Mouse (Mus musculus) liver, embryonic 15.5 days (tissue): Measurements from ENCODE around the gene Bcan. TPM values are rescaled to one million over a fixed set of nuclear protein-coding genes. Genes with fewer than 3 reads are reported as not detected.

ENCODE experiments used
- ATAC-seq: fragments of 200-750 bp; cut with Nextera tagmentation; 2 replicates; pipeline ENCODE4 v1.8.0; 2017; ENCODE audit warnings: moderate number of reproducible peaks, mild to moderate bottlenecking, moderate library complexity; ENCODE audit not compliant: insufficient read depth
- H3K27ac ChIP-seq: fragments of 300-500 bp; sonication (generic); replicated peaks from 2 replicates; pipeline ENCODE4 v1.5.1; 2015; ENCODE audit warnings: mild to moderate bottlenecking, inconsistent platforms
- H3K27me3 ChIP-seq: fragments of 300-500 bp; sonication (generic); 2 replicates; pipeline ENCODE4 v1.6.1; 2015; ENCODE audit warnings: mild to moderate bottlenecking, inconsistent platforms
- H3K36me3 ChIP-seq: fragments of 300-500 bp; sonication (generic); replicated peaks from 2 replicates; pipeline ENCODE4 v1.6.1; 2015; ENCODE audit warnings: moderate library complexity, mild to moderate bottlenecking, inconsistent platforms
- H3K4me1 ChIP-seq: fragments of 300-500 bp; sonication (generic); replicated peaks from 2 replicates; pipeline ENCODE4 v1.6.1; 2015; ENCODE audit warnings: inconsistent platforms
- H3K4me2 ChIP-seq: fragments of 300-500 bp; sonication (generic); 2 replicates; pipeline ENCODE4 v1.6.1; 2015; ENCODE audit warnings: moderate library complexity, mild to moderate bottlenecking, inconsistent platforms
- H3K4me3 ChIP-seq: fragments of 300-500 bp; sonication (generic); replicated peaks from 2 replicates; pipeline ENCODE4 v1.5.1; 2015; ENCODE audit warnings: mild to moderate bottlenecking, inconsistent platforms
- H3K9ac ChIP-seq: fragments of 300-500 bp; sonication (generic); 2 replicates; pipeline ENCODE4 v1.6.1; 2015; ENCODE audit warnings: moderate library complexity, mild to moderate bottlenecking, inconsistent platforms
- H3K9me3 ChIP-seq: fragments of 300-500 bp; sonication (generic); replicated peaks from 2 replicates; pipeline ENCODE4 v1.6.1; 2016; ENCODE audit warnings: inconsistent platforms
- WGBS: fragments of 180-500 bp; shearing (Covaris S2); methylation state at CpG from one replicate; pipeline ENCODE4 v1.1.7; 2015; ENCODE audit warnings: mixed read lengths; ENCODE audit not compliant: insufficient replicate concordance; 5-methylcytosine and 5-hydroxymethylcytosine counted together
- polyA plus RNA-seq: library from polyadenylated mRNA; unstranded; fragments of >200 nt; fragmentation: Nextera tagmentation; extraction: Ambion mirVana; gene quantifications from 2 replicates; pipeline ENCODE4 v1.2.1, GENCODE M21; 2015

The Bcan gene
- polyA plus RNA-seq, 1 experiment from 2014 or later: 0.10 TPM

DNA sequence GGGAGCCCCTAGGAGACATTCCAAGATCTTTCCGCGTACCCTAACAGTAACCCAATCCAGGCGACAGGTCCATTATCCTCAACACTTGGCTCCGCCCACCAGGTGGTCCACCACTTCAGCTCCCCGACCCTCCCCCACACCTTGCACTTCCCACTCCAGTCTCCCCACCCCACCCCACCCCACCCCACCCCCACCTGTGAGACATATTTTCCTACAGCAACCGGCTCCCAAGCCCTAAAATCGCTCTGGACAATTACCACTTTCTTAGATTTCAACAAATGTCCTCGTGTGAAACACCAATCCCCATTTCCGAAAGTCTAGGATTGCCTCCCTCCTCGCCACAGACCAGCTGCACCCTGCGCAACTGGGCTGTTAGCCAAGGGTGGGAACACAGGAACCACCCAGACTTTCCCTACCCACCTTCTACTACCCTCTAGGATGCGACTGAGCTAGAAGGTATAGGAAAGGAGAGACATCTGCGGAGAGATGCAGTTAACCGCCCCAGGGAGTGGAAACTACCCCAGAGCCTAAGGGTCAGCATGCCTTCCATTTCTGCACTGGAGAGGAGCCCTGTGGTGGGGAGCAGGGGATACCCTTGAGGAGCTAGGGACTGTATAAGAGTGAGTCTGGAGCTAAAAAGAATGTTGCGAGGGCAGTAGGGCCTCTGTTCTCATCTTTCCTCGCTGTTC lies 50.6 kb downstream of the Bcan start:
- Histone ChIP-seq H3K4me2 (no peak overlapping the region), H3K36me3 (no peaks in the 10 kb centered on the region), H3K9me3 (no peaks in the 10 kb centered on the region), H3K27ac (no peak overlapping the region), H3K4me3 (no peak overlapping the region), H3K9ac (no peak overlapping the region), H3K4me1 (peaks cover 26% of the 10 kb centered on the region), H3K27me3 (peaks cover 100% of the 10 kb centered on the region)
- 13% methylated on average over 16 of the region's 16 CpGs for WGBS
- no peak for ATAC-seq

GRCm38 (mm10) chr3:87948378-87949265 lies 51.4 kb downstream of the Bcan start, which contains the start of gene Crabp2:
Gene Crabp2 (plus strand): TSS chr3:87948666.
- WGBS: 3% methylated on average over 35 of the region's 35 CpGs
- no peak for ATAC-seq
- Histone ChIP-seq H3K9ac (no peak within 1 kb of the TSS), H3K27me3 (peaks cover 95% of the 10 kb centered on the region), H3K27ac (no peak within 1 kb of the TSS), H3K4me2 (peak within 1 kb of the TSS; percentile 44), H3K36me3 (0 out of 2 replicates have a peak, but pooled peaks cover under 1% of the 10 kb centered on the region), H3K4me1 (peaks cover 26% of the 10 kb centered on the region), H3K9me3 (no peaks in the 10 kb centered on the region), H3K4me3 (peak within 1 kb of the TSS; percentile 17)

DNA sequence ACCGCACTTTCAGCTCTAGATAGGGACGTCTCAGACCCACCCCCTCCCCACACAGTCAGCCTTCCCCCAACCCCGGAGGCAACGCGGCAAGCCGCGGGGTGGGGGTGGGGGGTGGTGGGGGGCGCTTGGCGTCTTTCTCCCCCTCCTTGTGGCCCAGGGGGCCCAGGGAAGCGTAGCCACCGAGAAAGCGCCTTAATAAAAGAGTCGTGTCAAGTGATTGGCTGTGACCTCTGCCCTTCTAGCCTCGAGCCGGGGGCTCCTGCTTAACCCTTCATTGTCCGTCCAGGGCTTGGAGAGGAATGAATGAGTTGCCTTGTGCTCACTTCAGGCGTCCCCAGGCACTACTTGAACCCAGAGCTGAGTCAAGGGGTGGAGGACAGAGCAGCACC lies 52.2 kb downstream of the Bcan start:
- H3K4me3 ChIP-seq: no peak overlapping the region
- ATAC-seq: no peak
- H3K27me3 ChIP-seq: peaks cover 87% of the 10 kb centered on the region
- peak overlapping the region; percentile 44 for H3K4me2 ChIP-seq
- H3K27ac ChIP-seq: no peak overlapping the region
- WGBS: 3% methylated on average over 17 of the region's 17 CpGs
- peaks cover 26% of the 10 kb centered on the region for H3K4me1 ChIP-seq
- peaks cover 8% of the 10 kb centered on the region; the same call in 1 of the 2 replicates for H3K36me3 ChIP-seq
- no peaks in the 10 kb centered on the region for H3K9me3 ChIP-seq
- H3K9ac ChIP-seq: no peak overlapping the region

DNA sequence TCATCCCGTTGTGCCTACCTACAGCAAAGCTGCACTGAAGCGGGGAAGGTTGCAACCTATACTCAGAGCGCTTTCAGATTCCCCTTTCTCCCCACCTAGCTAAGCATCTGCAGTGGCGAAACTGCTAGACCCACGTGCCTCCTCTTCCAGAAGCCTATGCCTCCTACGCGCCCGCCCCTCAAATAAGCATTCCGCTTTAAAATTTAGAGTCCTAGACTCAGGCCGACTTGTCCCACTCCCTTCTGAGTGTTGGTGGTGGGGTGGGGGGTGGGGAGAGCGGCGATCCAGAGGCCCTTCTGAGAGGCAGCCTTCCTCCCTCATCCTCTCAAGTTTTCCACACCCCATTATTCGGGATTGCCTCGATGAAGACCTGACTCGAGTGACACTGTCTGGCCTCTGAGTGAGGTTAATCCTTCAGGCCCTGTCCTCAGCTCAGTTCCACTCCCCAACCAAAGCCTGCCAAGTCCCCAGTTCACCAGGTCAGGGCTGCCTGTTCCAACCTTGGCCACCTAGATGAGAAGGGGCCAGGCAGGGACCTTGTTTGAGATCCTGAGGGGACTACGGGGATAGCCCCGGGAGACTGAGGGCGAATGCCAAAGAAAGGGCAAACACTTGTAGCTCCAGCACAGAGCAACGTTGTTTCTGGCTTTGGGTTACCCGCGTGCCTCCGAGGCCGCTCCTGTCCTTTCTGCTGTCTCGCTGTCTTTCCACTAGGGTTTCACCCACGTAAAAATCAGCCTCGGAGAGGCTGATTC lies 52.8 kb downstream of the Bcan start:
- Histone ChIP-seq H3K9ac (no peak overlapping the region), H3K4me1 (peaks cover 23% of the 10 kb centered on the region), H3K4me3 (no peak overlapping the region), H3K27ac (no peak overlapping the region), H3K36me3 (peaks cover 13% of the 10 kb centered on the region), H3K9me3 (no peaks in the 10 kb centered on the region), H3K27me3 (peaks cover 81% of the 10 kb centered on the region), H3K4me2 (peak overlapping the region; percentile 44)
- no peak for ATAC-seq
- WGBS: 4% methylated on average over 26 of the region's 26 CpGs

DNA sequence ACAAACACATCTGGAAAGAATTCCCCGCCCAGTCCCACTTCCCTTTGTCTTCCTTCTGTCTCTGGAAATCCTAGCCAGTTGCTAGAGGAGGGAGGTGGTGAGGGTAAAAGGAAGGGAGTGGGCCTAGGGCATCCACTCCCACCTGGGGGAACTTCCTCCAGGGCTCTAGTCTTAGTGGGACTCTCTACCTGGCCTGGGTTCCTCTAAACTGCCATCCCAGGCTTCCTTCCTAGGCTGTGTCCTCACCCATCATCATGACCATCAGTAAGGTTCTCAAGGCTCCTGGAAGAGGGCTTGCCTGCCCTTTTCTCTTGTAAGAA lies 53.5 kb downstream of the Bcan start:
- peaks cover 20% of the 10 kb centered on the region for H3K36me3 ChIP-seq
- no peak for ATAC-seq
- H3K4me1 ChIP-seq: peaks cover 23% of the 10 kb centered on the region
- H3K9me3 ChIP-seq: no peaks in the 10 kb centered on the region
- H3K4me2 ChIP-seq: no peak overlapping the region
- H3K27me3 ChIP-seq: peaks cover 74% of the 10 kb centered on the region
- H3K27ac ChIP-seq: no peak overlapping the region
- H3K4me3 ChIP-seq: no peak overlapping the region
- 15% methylated on average over 1 of the region's 1 CpGs for WGBS
- H3K9ac ChIP-seq: no peak overlapping the region

GRCm38 (mm10) chr3:87945781-87946540 lies 54.1 kb downstream of the Bcan start:
- Histone ChIP-seq H3K4me1 (peaks cover 23% of the 10 kb centered on the region), H3K4me2 (no peak overlapping the region), H3K4me3 (no peak overlapping the region), H3K27ac (no peak overlapping the region), H3K36me3 (peaks cover 26% of the 10 kb centered on the region), H3K27me3 (peaks cover 68% of the 10 kb centered on the region), H3K9me3 (no peaks in the 10 kb centered on the region), H3K9ac (no peak overlapping the region)
- ATAC-seq: no peak
- WGBS: 25% methylated on average over 12 of the region's 12 CpGs

GRCm38 (mm10) chr3:87944838-87945600 lies 55.0 kb downstream of the Bcan start:
- H3K27me3 ChIP-seq: peaks cover 59% of the 10 kb centered on the region
- H3K4me3 ChIP-seq: no peak overlapping the region
- 37% methylated on average over 4 of the region's 4 CpGs for WGBS
- H3K9me3 ChIP-seq: no peaks in the 10 kb centered on the region
- peaks cover 23% of the 10 kb centered on the region for H3K4me1 ChIP-seq
- no peak overlapping the region for H3K4me2 ChIP-seq
- H3K36me3 ChIP-seq: peaks cover 34% of the 10 kb centered on the region
- H3K27ac ChIP-seq: no peak overlapping the region
- H3K9ac ChIP-seq: no peak overlapping the region
- no peak for ATAC-seq

GRCm38 (mm10) chr3:87943586-87943985 lies 56.4 kb downstream of the Bcan start:
- H3K4me1 ChIP-seq: peaks cover 17% of the 10 kb centered on the region
- no peak for ATAC-seq
- WGBS: 70% methylated on average over 7 of the region's 7 CpGs

DNA sequence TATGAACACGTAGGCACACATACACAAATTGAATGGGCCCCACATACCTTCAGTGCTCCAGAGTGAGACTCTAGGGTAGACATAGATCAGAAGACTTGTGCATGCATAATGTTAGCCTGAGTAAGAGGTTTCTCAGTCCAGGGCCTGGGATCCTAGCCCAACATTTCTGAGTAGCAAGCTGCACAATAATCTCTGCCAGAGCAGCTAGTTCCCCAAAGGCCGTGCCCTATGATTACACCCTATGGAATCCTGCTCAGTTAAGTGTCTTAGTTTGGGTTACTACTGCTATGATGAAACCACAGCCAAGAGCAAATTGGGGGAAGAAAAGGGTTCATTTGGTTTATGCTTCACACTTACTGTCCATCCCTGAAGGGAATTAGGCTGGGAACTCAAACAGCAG lies 57.6 kb downstream of the Bcan start:
- WGBS: 84% methylated on average over 2 of the region's 2 CpGs
- peaks cover 33% of the 10 kb centered on the region for H3K27me3 ChIP-seq
- no peak overlapping the region for H3K4me3 ChIP-seq
- ATAC-seq: no peak
- no peaks in the 10 kb centered on the region for H3K9me3 ChIP-seq
- H3K36me3 ChIP-seq: peaks cover 60% of the 10 kb centered on the region
- H3K27ac ChIP-seq: no peak overlapping the region
- H3K4me1 ChIP-seq: peaks cover 6% of the 10 kb centered on the region; the same call in 1 of the 2 replicates
- no peak overlapping the region for H3K4me2 ChIP-seq
- H3K9ac ChIP-seq: no peak overlapping the region

More at GRCm38 (mm10) chr3:87943586-87943985, 56.4 kb downstream of the Bcan start:
- Histone ChIP-seq H3K4me2 (no peak overlapping the region), H3K36me3 (peaks cover 48% of the 10 kb centered on the region), H3K9ac (no peak overlapping the region), H3K27me3 (peaks cover 44% of the 10 kb centered on the region), H3K9me3 (no peaks in the 10 kb centered on the region), H3K27ac (no peak overlapping the region), H3K4me3 (no peak overlapping the region)

DNA sequence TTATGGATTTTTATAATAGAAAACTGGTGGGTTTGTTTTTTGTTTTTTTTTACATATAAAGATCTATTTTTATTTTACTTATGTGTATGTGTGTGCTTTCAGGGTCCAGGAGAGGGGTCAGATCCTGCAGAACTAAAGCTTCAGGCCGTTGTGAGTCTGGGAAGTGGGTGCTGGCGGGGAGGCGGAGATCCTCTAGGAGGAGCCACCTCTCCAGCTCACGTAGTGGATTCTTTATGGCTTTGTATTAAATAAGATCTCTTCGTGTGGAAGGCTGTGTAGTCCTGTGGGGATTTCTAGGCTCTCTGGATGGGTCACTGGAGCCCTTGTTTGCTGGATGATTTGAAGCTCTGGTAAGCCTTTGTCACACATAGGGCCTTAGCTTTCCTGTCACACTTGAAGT lies 59.4 kb downstream of the Bcan start:
- no peaks in the 10 kb centered on the region for H3K9me3 ChIP-seq
- H3K4me3 ChIP-seq: no peak overlapping the region
- no peak overlapping the region for H3K4me2 ChIP-seq
- H3K4me1 ChIP-seq: peaks cover 6% of the 10 kb centered on the region; the same call in 1 of the 2 replicates
- H3K9ac ChIP-seq: no peak overlapping the region
- peaks cover 15% of the 10 kb centered on the region for H3K27me3 ChIP-seq
- WGBS: 84% methylated on average over 5 of the region's 5 CpGs
- no peak for ATAC-seq
- H3K27ac ChIP-seq: no peak overlapping the region
- peaks cover 77% of the 10 kb centered on the region for H3K36me3 ChIP-seq
